Mouse (Mus musculus): ENCODE measurements at regions not wholly inside any gene's neighbourhood (a gene's known extent, or its start where the extent isn't known, plus 50 kb on each side); places are given as distances from the start of the nearest gene placed in this dataset.

- H3K4me3 ChIP-seq (ENCODE audit: insufficient read depth, low read depth, low read length), result no peak overlapping the region
These were observed 52.8 kb upstream of the Dmrtb1 start for GRCm38 (mm10) chr4:107736866-107737265.

GRCm38 (mm10) chr4:107737907-107738306 is 53.9 kb upstream of the Dmrtb1 start:
- 9% methylated on average over 6 of the region's 6 CpGs for WGBS
- no peak overlapping the region for H3K27ac ChIP-seq (ENCODE audit: insufficient read depth, low read depth, low read length)
- TF ChIP-seq POLR2A (IDR thresholded peaks at IDR 0.05; ENCODE audit: insufficient read depth, low read depth, low read length), result no peak
- TF ChIP-seq CTCF (IDR thresholded peaks at IDR 0.05; ENCODE audit: insufficient read depth, low read depth, low read length), result peak; percentile 96

More at GRCm38 (mm10) chr4:107736866-107737265, 52.8 kb upstream of the Dmrtb1 start:
- 68% methylated on average over 8 of the region's 8 CpGs for WGBS
- TF ChIP-seq POLR2A (IDR thresholded peaks at IDR 0.05; ENCODE audit: insufficient read depth, low read depth, low read length) (no peak), CTCF (IDR thresholded peaks at IDR 0.05; ENCODE audit: insufficient read depth, low read depth, low read length) (no peak)
- H3K27ac ChIP-seq (ENCODE audit: insufficient read depth, low read depth, low read length), result no peak overlapping the region
- peaks cover 37% of the 10 kb centered on the region for H3K4me1 ChIP-seq (ENCODE audit: control insufficient read depth, insufficient read depth, low read length)

GRCm38 (mm10) chr4:107738776-107739175 is 54.7 kb upstream of the Dmrtb1 start:
- H3K27ac ChIP-seq (ENCODE audit: insufficient read depth, low read depth, low read length), result no peak overlapping the region
- WGBS, result 70% methylated on average over 9 of the region's 9 CpGs

More at GRCm38 (mm10) chr4:107737907-107738306, 53.9 kb upstream of the Dmrtb1 start:
- Histone ChIP-seq H3K4me1 (ENCODE audit: control insufficient read depth, insufficient read depth, low read length) (peaks cover 37% of the 10 kb centered on the region), H3K4me3 (ENCODE audit: insufficient read depth, low read depth, low read length) (no peak overlapping the region)

GRCm38 (mm10) chr4:107739789-107740405 is 55.9 kb upstream of the Dmrtb1 start:
- 78% methylated on average over 6 of the region's 6 CpGs for WGBS
- H3K27ac ChIP-seq (ENCODE audit: insufficient read depth, low read depth, low read length), result no peak overlapping the region
- H3K4me3 ChIP-seq (ENCODE audit: insufficient read depth, low read depth, low read length), result no peak overlapping the region
- TF ChIP-seq POLR2A (IDR thresholded peaks at IDR 0.05; ENCODE audit: insufficient read depth, low read depth, low read length) (no peak), CTCF (IDR thresholded peaks at IDR 0.05; ENCODE audit: insufficient read depth, low read depth, low read length) (no peak)
- H3K4me1 ChIP-seq (ENCODE audit: control insufficient read depth, insufficient read depth, low read length), result peaks cover 33% of the 10 kb centered on the region

More at GRCm38 (mm10) chr4:107738776-107739175, 54.7 kb upstream of the Dmrtb1 start:
- Histone ChIP-seq H3K4me1 (ENCODE audit: control insufficient read depth, insufficient read depth, low read length) (peaks cover 36% of the 10 kb centered on the region), H3K4me3 (ENCODE audit: insufficient read depth, low read depth, low read length) (no peak overlapping the region)
- no peak for TF ChIP-seq POLR2A (IDR thresholded peaks at IDR 0.05; ENCODE audit: insufficient read depth, low read depth, low read length)
- TF ChIP-seq CTCF (IDR thresholded peaks at IDR 0.05; ENCODE audit: insufficient read depth, low read depth, low read length), result no peak

GRCm38 (mm10) chr4:107743646-107744045 is 58.4 kb upstream of the Lrp8 start:
- Histone ChIP-seq H3K4me3 (ENCODE audit: insufficient read depth, low read depth, low read length) (no peak overlapping the region), H3K27ac (ENCODE audit: insufficient read depth, low read depth, low read length) (no peak overlapping the region), H3K4me1 (ENCODE audit: control insufficient read depth, insufficient read depth, low read length) (peaks cover 24% of the 10 kb centered on the region)
- 92% methylated on average over 2 of the region's 2 CpGs for WGBS
- TF ChIP-seq CTCF (IDR thresholded peaks at IDR 0.05; ENCODE audit: insufficient read depth, low read depth, low read length), result no peak
- no peak for TF ChIP-seq POLR2A (IDR thresholded peaks at IDR 0.05; ENCODE audit: insufficient read depth, low read depth, low read length)

GRCm38 (mm10) chr4:107746366-107746765 is 55.7 kb upstream of the Lrp8 start:
- Histone ChIP-seq H3K27ac (ENCODE audit: insufficient read depth, low read depth, low read length) (no peak overlapping the region), H3K4me3 (ENCODE audit: insufficient read depth, low read depth, low read length) (no peak overlapping the region), H3K4me1 (ENCODE audit: control insufficient read depth, insufficient read depth, low read length) (peaks cover 13% of the 10 kb centered on the region; the same call in 1 of the 2 replicates)
- TF ChIP-seq POLR2A (IDR thresholded peaks at IDR 0.05; ENCODE audit: insufficient read depth, low read depth, low read length) (no peak), CTCF (IDR thresholded peaks at IDR 0.05; ENCODE audit: insufficient read depth, low read depth, low read length) (no peak)
- WGBS, result 96% methylated on average over 3 of the region's 3 CpGs

- no peak for TF ChIP-seq CTCF (IDR thresholded peaks at IDR 0.05; ENCODE audit: insufficient read depth, low read depth, low read length)
- TF ChIP-seq POLR2A (IDR thresholded peaks at IDR 0.05; ENCODE audit: insufficient read depth, low read depth, low read length), result no peak
- peaks cover 13% of the 10 kb centered on the region; the same call in 1 of the 2 replicates for H3K4me1 ChIP-seq (ENCODE audit: control insufficient read depth, insufficient read depth, low read length)
- no peak overlapping the region for H3K27ac ChIP-seq (ENCODE audit: insufficient read depth, low read depth, low read length)
- no peak overlapping the region for H3K4me3 ChIP-seq (ENCODE audit: insufficient read depth, low read depth, low read length)
- WGBS, result 88% methylated on average over 5 of the region's 5 CpGs
These were observed 55.1 kb upstream of the Lrp8 start for GRCm38 (mm10) chr4:107746923-107747431.

- WGBS, result 95% methylated on average over 9 of the region's 9 CpGs
- Histone ChIP-seq H3K27ac (ENCODE audit: insufficient read depth, low read depth, low read length) (no peak overlapping the region), H3K4me1 (ENCODE audit: control insufficient read depth, insufficient read depth, low read length) (peaks cover 13% of the 10 kb centered on the region; the same call in 1 of the 2 replicates), H3K4me3 (ENCODE audit: insufficient read depth, low read depth, low read length) (no peak overlapping the region)
- TF ChIP-seq CTCF (IDR thresholded peaks at IDR 0.05; ENCODE audit: insufficient read depth, low read depth, low read length) (no peak), POLR2A (IDR thresholded peaks at IDR 0.05; ENCODE audit: insufficient read depth, low read depth, low read length) (no peak)
These were observed 54.6 kb upstream of the Lrp8 start for GRCm38 (mm10) chr4:107747454-107747853.

GRCm38 (mm10) chr4:107747907-107748628 is 54.0 kb upstream of the Lrp8 start:
- Histone ChIP-seq H3K4me3 (ENCODE audit: insufficient read depth, low read depth, low read length) (no peak overlapping the region), H3K27ac (ENCODE audit: insufficient read depth, low read depth, low read length) (no peak overlapping the region), H3K4me1 (ENCODE audit: control insufficient read depth, insufficient read depth, low read length) (peaks cover 13% of the 10 kb centered on the region; the same call in 1 of the 2 replicates)
- 87% methylated on average over 13 of the region's 13 CpGs for WGBS
- TF ChIP-seq CTCF (IDR thresholded peaks at IDR 0.05; ENCODE audit: insufficient read depth, low read depth, low read length), result no peak
- TF ChIP-seq POLR2A (IDR thresholded peaks at IDR 0.05; ENCODE audit: insufficient read depth, low read depth, low read length), result no peak
